Mouse (Mus musculus) neural tube, embryonic 12.5 days (tissue): ENCODE results near the gene H2al1h. TPM values are rescaled to one million over a fixed set of nuclear protein-coding genes. Genes with fewer than 3 reads are reported as not detected.
"Not testable (repeated sequence)": the region's sequence is repeated elsewhere in the genome, so short reads cannot be mapped to it uniquely, and the experiment has no call there.

ENCODE experiments used
- ATAC-seq: fragments of 200-750 bp; cut with Nextera tagmentation; 2 replicates; pipeline ENCODE4 v1.8.0; 2017; ENCODE audit warnings: low read depth, mild to moderate bottlenecking, moderate TSS enrichment, moderate library complexity; ENCODE audit not compliant: low FRiP score
- H3K27ac ChIP-seq: fragments of 300-500 bp; sonication (generic); 2 replicates; pipeline ENCODE4 v1.5.1; 2016
- H3K27me3 ChIP-seq: fragments of 300-500 bp; sonication (generic); replicated peaks from 2 replicates; pipeline ENCODE4 v1.6.1; 2016; ENCODE audit warnings: mild to moderate bottlenecking
- H3K36me3 ChIP-seq: fragments of 300-500 bp; sonication (generic); 2 replicates; pipeline ENCODE4 v1.6.1; 2016; ENCODE audit warnings: mild to moderate bottlenecking
- H3K4me1 ChIP-seq: fragments of 300-500 bp; sonication (generic); 2 replicates; pipeline ENCODE4 v1.6.1; 2016
- H3K4me2 ChIP-seq: fragments of 300-500 bp; sonication (generic); replicated peaks from 2 replicates; pipeline ENCODE4 v1.6.1; 2016; ENCODE audit warnings: mild to moderate bottlenecking
- H3K4me3 ChIP-seq: fragments of 300-500 bp; sonication (generic); 2 replicates; pipeline ENCODE4 v1.5.1; 2016
- H3K9ac ChIP-seq: fragments of 300-500 bp; sonication (generic); 2 replicates; pipeline ENCODE4 v1.6.1; 2016; ENCODE audit warnings: mild to moderate bottlenecking
- H3K9me3 ChIP-seq: fragments of 300-500 bp; sonication (generic); 2 replicates; pipeline ENCODE4 v1.6.1; 2016; ENCODE audit warnings: mild to moderate bottlenecking
- WGBS: fragments of 180-500 bp; shearing (Covaris S2); methylation state at CpG from one replicate; pipeline ENCODE4 v1.1.7; 2016; 5-methylcytosine and 5-hydroxymethylcytosine counted together
- polyA plus RNA-seq: library from polyadenylated mRNA; unstranded; fragments of >200 nt; fragmentation: Nextera tagmentation; extraction: Ambion mirVana; gene quantifications from 2 replicates; pipeline ENCODE4 v1.2.1, GENCODE M21; 2016

Gene H2al1h
- not detected in 2 replicates for polyA plus RNA-seq

- ATAC-seq, H3K36me3 ChIP-seq, H3K4me2 ChIP-seq, H3K4me3 ChIP-seq, H3K9me3 ChIP-seq, H3K4me1 ChIP-seq, H3K27me3 ChIP-seq, H3K9ac ChIP-seq, H3K27ac ChIP-seq: not testable (repeated sequence)
- WGBS: no CpG with 5 or more reads among the region's 6 CpGs
Observed at GRCm38 (mm10) chrX:11321192-11321591, at the start of gene H2al1h. Gene H2al1h, plus strand, starts transcription at chrX:11321492.

- Histone ChIP-seq H3K27me3 (no peaks in the 10 kb centered on the region), H3K9me3 (no peaks in the 10 kb centered on the region), H3K27ac (no peak overlapping the region), H3K4me2 (no peak overlapping the region), H3K4me3 (no peak overlapping the region), H3K9ac (no peak overlapping the region), H3K4me1 (no peaks in the 10 kb centered on the region), H3K36me3 (no peaks in the 10 kb centered on the region)
- no peak for ATAC-seq
- 76% methylated on average over 3 of the region's 3 CpGs for WGBS
Observed at GRCm38 (mm10) chrX:11273190-11273589, 48.1 kb upstream of the H2al1h start.

GRCm38 (mm10) chrX:11277083-11277482 is 44.2 kb upstream of the H2al1h start:
- Histone ChIP-seq H3K36me3 (no peaks in the 10 kb centered on the region), H3K27ac (no peak overlapping the region), H3K4me1 (no peaks in the 10 kb centered on the region), H3K9me3 (no peaks in the 10 kb centered on the region), H3K9ac (no peak overlapping the region), H3K27me3 (no peaks in the 10 kb centered on the region), H3K4me3 (no peak overlapping the region), H3K4me2 (no peak overlapping the region)
- ATAC-seq: no peak
- WGBS: 85% methylated on average over 6 of the region's 6 CpGs

GRCm38 (mm10) chrX:11280741-11281140 is 40.6 kb upstream of the H2al1h start:
- Histone ChIP-seq H3K4me3 (no peak overlapping the region), H3K27ac (no peak overlapping the region), H3K4me1 (no peaks in the 10 kb centered on the region), H3K9me3 (no peaks in the 10 kb centered on the region), H3K27me3 (no peaks in the 10 kb centered on the region), H3K4me2 (no peak overlapping the region), H3K36me3 (no peaks in the 10 kb centered on the region), H3K9ac (no peak overlapping the region)
- WGBS: 73% methylated on average over 2 of the region's 2 CpGs
- ATAC-seq: no peak

- no peak for ATAC-seq
- H3K27me3 ChIP-seq: no peaks in the 10 kb centered on the region
- 83% methylated on average over 14 of the region's 14 CpGs for WGBS
Observed at GRCm38 (mm10) chrX:11288306-11288882, 32.9 kb upstream of the H2al1h start.

GRCm38 (mm10) chrX:11289244-11289643 is 32.0 kb upstream of the H2al1h start:
- no peaks in the 10 kb centered on the region for H3K27me3 ChIP-seq
- H3K4me2 ChIP-seq: no peak overlapping the region
- H3K36me3 ChIP-seq: no peaks in the 10 kb centered on the region
- H3K9ac ChIP-seq: no peak overlapping the region
- ATAC-seq: no peak
- no peaks in the 10 kb centered on the region for H3K9me3 ChIP-seq
- no peak overlapping the region for H3K4me3 ChIP-seq
- WGBS: 64% methylated on average over 4 of the region's 4 CpGs
- H3K27ac ChIP-seq: no peak overlapping the region
- H3K4me1 ChIP-seq: no peaks in the 10 kb centered on the region

More at GRCm38 (mm10) chrX:11288306-11288882, 32.9 kb upstream of the H2al1h start:
- H3K4me1 ChIP-seq: no peaks in the 10 kb centered on the region
- no peaks in the 10 kb centered on the region for H3K9me3 ChIP-seq
- no peak overlapping the region for H3K4me2 ChIP-seq
- H3K27ac ChIP-seq: no peak overlapping the region
- H3K9ac ChIP-seq: no peak overlapping the region
- H3K4me3 ChIP-seq: no peak overlapping the region
- H3K36me3 ChIP-seq: no peaks in the 10 kb centered on the region

GRCm38 (mm10) chrX:11298957-11299356 is 22.3 kb upstream of the H2al1h start, which contains the start of gene H2al1a:
Gene H2al1a, plus strand, starts transcription at chrX:11299257.
- H3K4me2 ChIP-seq, H3K9ac ChIP-seq, H3K4me3 ChIP-seq, H3K27ac ChIP-seq, ATAC-seq, H3K4me1 ChIP-seq, H3K36me3 ChIP-seq, H3K27me3 ChIP-seq, H3K9me3 ChIP-seq: not testable (repeated sequence)
- no CpG with 5 or more reads among the region's 3 CpGs for WGBS

- ATAC-seq, H3K9ac ChIP-seq, H3K4me3 ChIP-seq, H3K4me2 ChIP-seq, H3K27me3 ChIP-seq, H3K9me3 ChIP-seq, H3K4me1 ChIP-seq, H3K36me3 ChIP-seq, H3K27ac ChIP-seq: not testable (repeated sequence)
- WGBS: 91% methylated on average over 1 of the region's 3 CpGs
Observed at GRCm38 (mm10) chrX:11302132-11302531, 19.2 kb upstream of the H2al1h start, which contains the start of gene H2al1b. Gene H2al1b, plus strand, starts transcription at chrX:11302432.

- not testable (repeated sequence) for H3K27ac ChIP-seq, H3K9me3 ChIP-seq, H3K9ac ChIP-seq, H3K4me3 ChIP-seq, H3K4me1 ChIP-seq, H3K27me3 ChIP-seq, H3K36me3 ChIP-seq, H3K4me2 ChIP-seq, ATAC-seq
- 78% methylated on average over 2 of the region's 6 CpGs for WGBS
Observed at GRCm38 (mm10) chrX:11305355-11305754, 15.9 kb upstream of the H2al1h start, which contains the start of gene H2al1c. Gene H2al1c, plus strand, starts transcription at chrX:11305655.

- not testable (repeated sequence) for H3K27me3 ChIP-seq, H3K36me3 ChIP-seq, H3K9me3 ChIP-seq, H3K4me3 ChIP-seq, H3K9ac ChIP-seq, H3K27ac ChIP-seq, H3K4me2 ChIP-seq, ATAC-seq, H3K4me1 ChIP-seq
- no CpG with 5 or more reads among the region's 6 CpGs for WGBS
Observed at GRCm38 (mm10) chrX:11308524-11308923, 12.8 kb upstream of the H2al1h start, which contains the start of gene H2al1d. Gene H2al1d, plus strand, starts transcription at chrX:11308824.

GRCm38 (mm10) chrX:11311634-11312033 is 9.7 kb upstream of the H2al1h start, which contains the start of gene H2al1e:
Gene H2al1e, plus strand, starts transcription at chrX:11311934.
- no CpG with 5 or more reads among the region's 3 CpGs for WGBS
- H3K27ac ChIP-seq, ATAC-seq, H3K27me3 ChIP-seq, H3K4me3 ChIP-seq, H3K4me1 ChIP-seq, H3K4me2 ChIP-seq, H3K36me3 ChIP-seq, H3K9ac ChIP-seq, H3K9me3 ChIP-seq: not testable (repeated sequence)

- not testable (repeated sequence) for H3K9ac ChIP-seq, H3K4me3 ChIP-seq, H3K27me3 ChIP-seq, H3K36me3 ChIP-seq, H3K4me2 ChIP-seq, H3K27ac ChIP-seq, H3K4me1 ChIP-seq, H3K9me3 ChIP-seq, ATAC-seq
- no CpG with 5 or more reads among the region's 6 CpGs for WGBS
Observed at GRCm38 (mm10) chrX:11314858-11315257, 6.4 kb upstream of the H2al1h start, which contains the start of gene H2al1f. Gene H2al1f, plus strand, starts transcription at chrX:11315158.

- not testable (repeated sequence) for H3K27me3 ChIP-seq, H3K4me1 ChIP-seq, H3K4me2 ChIP-seq, H3K36me3 ChIP-seq, H3K27ac ChIP-seq, ATAC-seq, H3K4me3 ChIP-seq, H3K9ac ChIP-seq, H3K9me3 ChIP-seq
- WGBS: no CpG with 5 or more reads among the region's 3 CpGs
Observed at GRCm38 (mm10) chrX:11317956-11318355, 3.3 kb upstream of the H2al1h start, which contains the start of gene H2al1g. Gene H2al1g, plus strand, starts transcription at chrX:11318256.
